Mouse (Mus musculus) liver, embryonic 12.5 days (tissue): Measurements from ENCODE around the gene Hus1. TPM values are rescaled to one million over a fixed set of nuclear protein-coding genes. Genes with fewer than 3 reads are reported as not detected.
A peak's percentile ranks its signal among the peaks of the same experiment; 100 is the strongest.

Experiments used
- ATAC-seq: fragments of 200-750 bp; cut with Nextera tagmentation; 2 replicates; pipeline ENCODE4 v1.8.0; 2017; ENCODE audit warnings: moderate number of reproducible peaks, mild to moderate bottlenecking, moderate library complexity
- H3K27ac ChIP-seq: fragments of 300-500 bp; sonication (generic); 2 replicates; pipeline ENCODE4 v1.5.1; 2016; ENCODE audit warnings: mild to moderate bottlenecking
- H3K27me3 ChIP-seq: fragments of 300-500 bp; sonication (generic); replicated peaks from 2 replicates; pipeline ENCODE4 v1.6.1; 2016; ENCODE audit warnings: mild to moderate bottlenecking, moderate library complexity
- H3K36me3 ChIP-seq: fragments of 300-500 bp; sonication (generic); 2 replicates; pipeline ENCODE4 v1.6.1; 2016; ENCODE audit warnings: mild to moderate bottlenecking, moderate library complexity
- H3K4me1 ChIP-seq: fragments of 300-500 bp; sonication (generic); 2 replicates; pipeline ENCODE4 v1.6.1; 2016
- H3K4me2 ChIP-seq: fragments of 300-500 bp; sonication (generic); 2 replicates; pipeline ENCODE4 v1.6.1; 2016; ENCODE audit warnings: mild to moderate bottlenecking, moderate library complexity
- H3K4me3 ChIP-seq: fragments of 300-500 bp; sonication (generic); 2 replicates; pipeline ENCODE4 v1.5.1; 2016; ENCODE audit warnings: mild to moderate bottlenecking, moderate library complexity
- H3K9ac ChIP-seq: fragments of 300-500 bp; sonication (generic); 2 replicates; pipeline ENCODE4 v1.6.1; 2016; ENCODE audit warnings: mild to moderate bottlenecking, moderate library complexity
- H3K9me3 ChIP-seq: fragments of 300-500 bp; sonication (generic); replicated peaks from 2 replicates; pipeline ENCODE4 v1.6.1; 2016; ENCODE audit warnings: mild to moderate bottlenecking, moderate library complexity
- WGBS: fragments of 180-500 bp; shearing (Covaris S2); methylation state at CpG from one replicate; pipeline ENCODE4 v1.1.7; 2016; ENCODE audit not compliant: insufficient replicate concordance; 5-methylcytosine and 5-hydroxymethylcytosine counted together
- polyA plus RNA-seq: library from polyadenylated mRNA; unstranded; fragments of >200 nt; fragmentation: Nextera tagmentation; extraction: Ambion mirVana; gene quantifications from 2 replicates; pipeline ENCODE4 v1.2.1, GENCODE M21; 2016

Hus1 gene
- polyA plus RNA-seq, 1 experiment from 2014 or later, result 12.8 TPM

- Histone ChIP-seq H3K27ac (no peak overlapping the region), H3K4me1 (no peaks in the 10 kb centered on the region), H3K9ac (no peak overlapping the region), H3K4me3 (no peak overlapping the region), H3K36me3 (no peaks in the 10 kb centered on the region), H3K9me3 (no peaks in the 10 kb centered on the region), H3K4me2 (no peak overlapping the region), H3K27me3 (no peaks in the 10 kb centered on the region)
- 65% methylated on average over 3 of the region's 3 CpGs for WGBS
- no peak for ATAC-seq
Observed at GRCm38 (mm10) chr11:9025211-9025610, 14.2 kb upstream of the Hus1 start.

DNA sequence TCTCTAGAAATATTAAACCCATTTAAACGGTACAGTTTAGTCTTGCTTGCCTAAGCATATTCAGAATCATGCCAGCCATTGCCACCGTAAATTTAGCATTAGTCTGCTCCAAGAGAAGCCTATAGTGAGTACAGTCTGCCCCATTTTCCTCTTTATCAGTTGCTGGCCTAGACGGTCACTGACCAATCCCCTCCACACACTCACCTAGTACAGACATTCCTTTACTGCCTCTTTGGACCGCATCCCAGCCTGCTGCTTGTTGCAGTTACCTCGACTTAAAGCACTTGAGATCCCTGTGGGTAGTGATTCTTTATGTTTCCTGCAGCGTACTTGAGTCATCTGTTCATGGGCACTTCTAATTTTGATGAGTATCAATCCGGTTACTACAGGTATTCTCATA, 13.8 kb upstream of the Hus1 start:
- no peak overlapping the region for H3K4me3 ChIP-seq
- no peak overlapping the region for H3K27ac ChIP-seq
- no peaks in the 10 kb centered on the region for H3K4me1 ChIP-seq
- H3K9ac ChIP-seq, result no peak overlapping the region
- ATAC-seq, result no peak
- H3K36me3 ChIP-seq, result no peaks in the 10 kb centered on the region
- 60% methylated on average over 7 of the region's 7 CpGs for WGBS
- no peaks in the 10 kb centered on the region for H3K27me3 ChIP-seq
- no peak overlapping the region for H3K4me2 ChIP-seq
- H3K9me3 ChIP-seq, result no peaks in the 10 kb centered on the region

- Histone ChIP-seq H3K9me3 (no peaks in the 10 kb centered on the region), H3K9ac (no peak overlapping the region), H3K4me1 (no peaks in the 10 kb centered on the region), H3K4me3 (no peak overlapping the region), H3K27ac (no peak overlapping the region), H3K36me3 (no peaks in the 10 kb centered on the region), H3K27me3 (0 out of 2 replicates have a peak, but pooled peaks cover 3% of the 10 kb centered on the region), H3K4me2 (no peak overlapping the region)
- ATAC-seq, result no peak
- WGBS, result 81% methylated on average over 5 of the region's 5 CpGs
Observed at GRCm38 (mm10) chr11:9020207-9020606, 9.2 kb upstream of the Hus1 start.

GRCm38 (mm10) chr11:9018491-9019267, 7.7 kb upstream of the Hus1 start:
- Histone ChIP-seq H3K9me3 (no peaks in the 10 kb centered on the region), H3K4me1 (no peaks in the 10 kb centered on the region), H3K4me2 (no peak overlapping the region), H3K27ac (no peak overlapping the region), H3K27me3 (0 out of 2 replicates have a peak, but pooled peaks cover 3% of the 10 kb centered on the region), H3K9ac (no peak overlapping the region), H3K4me3 (no peak overlapping the region), H3K36me3 (no peaks in the 10 kb centered on the region)
- WGBS, result 53% methylated on average over 6 of the region's 6 CpGs
- ATAC-seq, result peak; percentile 47

DNA sequence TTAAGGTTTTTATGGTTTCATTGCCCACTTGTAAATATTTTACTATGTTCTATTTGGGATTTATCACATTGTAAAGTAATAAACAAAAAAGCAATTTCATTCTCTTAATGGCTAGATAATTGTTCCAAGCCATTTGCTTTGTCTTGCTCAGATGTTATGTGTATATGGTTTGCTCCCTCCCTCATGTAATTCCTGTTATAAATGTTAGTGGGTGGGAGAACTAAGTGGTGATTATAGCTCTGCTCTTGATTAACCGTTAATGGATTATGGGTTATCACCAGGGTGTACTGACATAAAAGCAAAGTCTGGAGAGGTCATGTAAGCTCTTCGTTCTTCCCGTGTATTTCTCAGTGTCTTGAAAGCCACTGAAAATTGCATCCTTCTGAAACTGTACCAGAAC, 3.7 kb upstream of the Hus1 start:
- Histone ChIP-seq H3K4me2 (no peak overlapping the region), H3K27me3 (0 out of 2 replicates have a peak, but pooled peaks cover 3% of the 10 kb centered on the region), H3K9ac (no peak overlapping the region), H3K4me3 (no peak overlapping the region), H3K27ac (no peak overlapping the region), H3K9me3 (no peaks in the 10 kb centered on the region), H3K36me3 (no peaks in the 10 kb centered on the region), H3K4me1 (peaks cover 12% of the 10 kb centered on the region)
- no peak for ATAC-seq
- WGBS, result 67% methylated on average over 3 of the region's 3 CpGs

DNA sequence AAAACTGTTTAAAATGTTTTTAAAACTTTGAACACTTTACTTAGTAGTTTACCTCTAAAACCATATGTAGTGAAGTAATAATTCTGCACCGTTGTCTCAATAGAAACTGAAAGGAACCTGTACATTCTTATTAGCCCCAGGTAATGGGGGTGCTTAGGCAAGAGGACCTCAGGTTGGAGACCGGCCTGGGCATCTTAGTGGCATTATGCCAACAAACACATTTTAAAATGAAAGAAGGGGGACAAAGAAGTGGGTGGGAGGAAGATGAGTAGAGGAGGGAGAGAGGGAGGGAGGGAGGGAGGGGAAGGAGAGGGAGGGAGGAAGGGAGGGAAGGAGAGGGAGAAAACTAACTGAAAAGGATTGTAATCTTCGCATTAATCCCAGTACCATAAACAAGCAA, 357 bp upstream of the Hus1 start:
- ATAC-seq, result peak; percentile 40
- H3K4me2 ChIP-seq, result peak overlapping the region; percentile 81
- H3K27me3 ChIP-seq, result 0 out of 2 replicates have a peak, but pooled peaks cover 3% of the 10 kb centered on the region
- peaks cover 24% of the 10 kb centered on the region for H3K36me3 ChIP-seq
- no peak overlapping the region for H3K27ac ChIP-seq
- H3K4me1 ChIP-seq, result peaks cover 26% of the 10 kb centered on the region
- H3K4me3 ChIP-seq, result peak overlapping the region; percentile 80
- WGBS, result 3% methylated on average over 3 of the region's 3 CpGs
- H3K9me3 ChIP-seq, result no peaks in the 10 kb centered on the region
- H3K9ac ChIP-seq, result peak overlapping the region; percentile 87

DNA sequence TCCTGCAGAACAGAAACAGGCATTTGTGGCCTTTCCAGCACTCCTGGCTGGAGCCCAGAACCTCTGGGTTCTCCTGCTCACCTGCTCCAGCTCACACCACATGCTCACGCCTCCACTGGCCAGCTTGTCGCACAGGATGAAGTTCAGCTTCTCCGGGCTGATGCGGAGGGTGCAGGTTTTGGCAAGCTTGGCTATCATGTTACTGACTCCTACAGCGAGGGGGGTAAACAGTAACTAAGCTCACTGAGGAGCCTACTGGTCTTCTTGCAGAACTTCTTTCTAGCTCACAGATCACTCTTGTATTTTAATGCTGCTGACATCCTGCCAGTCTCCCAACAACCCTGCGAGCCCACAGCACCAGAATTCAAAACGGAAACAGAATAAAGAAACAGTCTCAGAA, 575 bp downstream of the Hus1 start:
- H3K36me3 ChIP-seq, result peaks cover 33% of the 10 kb centered on the region
- WGBS, result under 1% methylated on average over 7 of the region's 7 CpGs
- H3K9ac ChIP-seq, result peak overlapping the region; percentile 87
- peak overlapping the region; percentile 82 for H3K27ac ChIP-seq
- peak overlapping the region; percentile 81 for H3K4me2 ChIP-seq
- H3K4me1 ChIP-seq, result peaks cover 26% of the 10 kb centered on the region
- no peaks in the 10 kb centered on the region for H3K9me3 ChIP-seq
- peak overlapping the region; percentile 80 for H3K4me3 ChIP-seq
- H3K27me3 ChIP-seq, result no peaks in the 10 kb centered on the region
- ATAC-seq, result peak; percentile 73

DNA sequence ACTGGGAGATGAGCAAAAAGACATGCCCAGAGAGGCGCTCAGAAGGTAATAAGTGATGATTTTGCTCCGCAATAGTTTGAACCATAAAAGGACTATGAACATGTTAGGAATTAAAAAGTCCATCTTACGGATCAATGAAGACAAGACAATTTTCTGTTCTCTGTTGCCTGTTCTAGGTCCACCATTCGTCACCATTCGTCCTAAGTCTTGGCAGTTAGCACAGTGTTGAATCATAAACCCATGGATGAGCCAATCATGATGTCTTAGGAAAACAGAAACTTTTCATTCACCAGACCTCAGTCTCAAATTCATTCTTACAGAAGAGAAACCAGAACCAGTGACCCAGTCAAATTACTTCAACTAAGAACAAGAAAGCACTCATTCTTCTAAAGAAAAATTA, 2.2 kb downstream of the Hus1 start:
- Histone ChIP-seq H3K27ac (no peak overlapping the region), H3K27me3 (no peaks in the 10 kb centered on the region), H3K9me3 (no peaks in the 10 kb centered on the region), H3K36me3 (peaks cover 49% of the 10 kb centered on the region), H3K9ac (no peak overlapping the region), H3K4me1 (peaks cover 26% of the 10 kb centered on the region), H3K4me2 (no peak overlapping the region), H3K4me3 (no peak overlapping the region)
- no peak for ATAC-seq
- WGBS, result 88% methylated on average over 5 of the region's 5 CpGs

DNA sequence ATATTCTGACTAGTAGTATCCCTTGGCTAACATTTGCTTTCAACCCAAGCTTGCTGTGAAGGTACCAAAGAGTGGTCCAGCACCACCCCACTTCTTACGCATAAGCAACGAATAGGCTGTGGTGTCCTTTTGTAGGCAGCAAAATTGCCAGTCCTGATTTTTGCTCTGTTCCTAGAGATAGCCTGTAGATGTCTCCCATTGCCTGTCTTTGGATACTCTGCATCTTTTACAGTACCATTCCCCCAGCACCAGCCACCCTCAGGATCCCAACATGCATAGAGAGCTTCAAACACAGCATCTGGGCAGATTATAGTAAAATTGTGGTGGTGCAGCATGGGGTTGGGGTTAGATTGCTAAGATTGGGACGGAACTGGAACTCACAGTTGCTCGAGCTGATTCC, 22.9 kb downstream of the Hus1 start:
- H3K9me3 ChIP-seq, result no peaks in the 10 kb centered on the region
- H3K36me3 ChIP-seq, result peaks cover 26% of the 10 kb centered on the region
- WGBS, result 71% methylated on average over 4 of the region's 4 CpGs
- no peaks in the 10 kb centered on the region for H3K27me3 ChIP-seq
- H3K4me1 ChIP-seq, result no peaks in the 10 kb centered on the region
- H3K4me3 ChIP-seq, result no peak overlapping the region
- H3K9ac ChIP-seq, result no peak overlapping the region
- no peak overlapping the region for H3K4me2 ChIP-seq
- no peak overlapping the region for H3K27ac ChIP-seq
- ATAC-seq, result no peak

- H3K4me3 ChIP-seq, result no peak overlapping the region
- no peak for ATAC-seq
- no peaks in the 10 kb centered on the region for H3K9me3 ChIP-seq
- no peak overlapping the region for H3K27ac ChIP-seq
- no peak overlapping the region for H3K4me2 ChIP-seq
- H3K4me1 ChIP-seq, result no peaks in the 10 kb centered on the region
- no peak overlapping the region for H3K9ac ChIP-seq
- H3K27me3 ChIP-seq, result no peaks in the 10 kb centered on the region
- H3K36me3 ChIP-seq, result peaks cover 7% of the 10 kb centered on the region
Observed at GRCm38 (mm10) chr11:8986058-8986457, 24.9 kb downstream of the Hus1 start.

DNA sequence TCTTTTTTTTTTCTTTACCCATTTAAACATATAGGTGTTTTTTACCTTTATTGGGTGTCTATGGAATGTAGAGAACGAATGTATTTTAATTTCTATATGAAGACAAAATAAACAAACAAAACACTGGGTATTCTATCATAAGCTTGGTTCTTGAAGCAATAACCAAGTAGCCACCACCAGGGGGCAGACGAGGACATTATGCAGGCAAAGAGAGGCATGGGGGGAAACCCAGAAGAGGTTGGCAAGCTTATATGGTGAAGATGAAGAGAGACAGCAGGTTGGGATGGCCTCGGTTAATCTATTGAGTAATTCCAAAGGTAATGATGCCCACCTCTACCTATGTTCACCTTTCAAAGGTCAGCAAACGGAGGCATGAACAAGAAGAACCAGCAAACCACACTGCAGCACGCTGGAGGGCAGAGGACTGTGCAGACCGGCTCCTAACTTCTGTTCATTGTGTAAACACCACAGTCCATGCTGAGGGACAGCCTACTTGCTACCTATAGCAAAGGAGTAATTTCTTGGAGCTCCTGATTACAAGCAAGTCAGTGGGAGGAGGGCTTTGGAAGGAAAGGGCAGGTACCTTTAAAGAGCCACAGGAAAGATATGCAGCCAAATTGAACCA, 27.6 kb downstream of the Hus1 start:
- 0 out of 2 replicates have a peak, but pooled peaks have one; percentile 13 for ATAC-seq
- no peaks in the 10 kb centered on the region for H3K9me3 ChIP-seq
- H3K27ac ChIP-seq, result no peak overlapping the region
- no peak overlapping the region for H3K4me3 ChIP-seq
- H3K4me1 ChIP-seq, result no peaks in the 10 kb centered on the region
- H3K27me3 ChIP-seq, result no peaks in the 10 kb centered on the region
- 24% methylated on average over 6 of the region's 6 CpGs for WGBS
- H3K4me2 ChIP-seq, result no peak overlapping the region
- no peaks in the 10 kb centered on the region for H3K36me3 ChIP-seq
- H3K9ac ChIP-seq, result no peak overlapping the region

GRCm38 (mm10) chr11:8978154-8978553, 32.8 kb downstream of the Hus1 start:
- Histone ChIP-seq H3K27ac (no peak overlapping the region), H3K27me3 (0 out of 2 replicates have a peak, but pooled peaks cover 7% of the 10 kb centered on the region), H3K4me3 (no peak overlapping the region), H3K4me1 (no peaks in the 10 kb centered on the region), H3K9ac (no peak overlapping the region), H3K9me3 (no peaks in the 10 kb centered on the region), H3K36me3 (no peaks in the 10 kb centered on the region), H3K4me2 (no peak overlapping the region)
- WGBS, result 51% methylated on average over 4 of the region's 4 CpGs
- no peak for ATAC-seq
